Mouse (Mus musculus) liver, embryonic 15.5 days (tissue): ENCODE measurements around the gene Rab36. TPM values are rescaled to one million over a fixed set of nuclear protein-coding genes. Genes with fewer than 3 reads are reported as not detected.

Source experiments
- ATAC-seq: fragments of 200-750 bp; cut with Nextera tagmentation; 2 replicates; pipeline ENCODE4 v1.8.0; 2017; ENCODE audit warnings: moderate number of reproducible peaks, mild to moderate bottlenecking, moderate library complexity; ENCODE audit not compliant: insufficient read depth
- H3K27ac ChIP-seq: fragments of 300-500 bp; sonication (generic); replicated peaks from 2 replicates; pipeline ENCODE4 v1.5.1; 2015; ENCODE audit warnings: mild to moderate bottlenecking, inconsistent platforms
- H3K27me3 ChIP-seq: fragments of 300-500 bp; sonication (generic); 2 replicates; pipeline ENCODE4 v1.6.1; 2015; ENCODE audit warnings: mild to moderate bottlenecking, inconsistent platforms
- H3K36me3 ChIP-seq: fragments of 300-500 bp; sonication (generic); replicated peaks from 2 replicates; pipeline ENCODE4 v1.6.1; 2015; ENCODE audit warnings: moderate library complexity, mild to moderate bottlenecking, inconsistent platforms
- H3K4me1 ChIP-seq: fragments of 300-500 bp; sonication (generic); replicated peaks from 2 replicates; pipeline ENCODE4 v1.6.1; 2015; ENCODE audit warnings: inconsistent platforms
- H3K4me2 ChIP-seq: fragments of 300-500 bp; sonication (generic); 2 replicates; pipeline ENCODE4 v1.6.1; 2015; ENCODE audit warnings: moderate library complexity, mild to moderate bottlenecking, inconsistent platforms
- H3K4me3 ChIP-seq: fragments of 300-500 bp; sonication (generic); replicated peaks from 2 replicates; pipeline ENCODE4 v1.5.1; 2015; ENCODE audit warnings: mild to moderate bottlenecking, inconsistent platforms
- H3K9ac ChIP-seq: fragments of 300-500 bp; sonication (generic); 2 replicates; pipeline ENCODE4 v1.6.1; 2015; ENCODE audit warnings: moderate library complexity, mild to moderate bottlenecking, inconsistent platforms
- H3K9me3 ChIP-seq: fragments of 300-500 bp; sonication (generic); replicated peaks from 2 replicates; pipeline ENCODE4 v1.6.1; 2016; ENCODE audit warnings: inconsistent platforms
- WGBS: fragments of 180-500 bp; shearing (Covaris S2); methylation state at CpG from one replicate; pipeline ENCODE4 v1.1.7; 2015; ENCODE audit warnings: mixed read lengths; ENCODE audit not compliant: insufficient replicate concordance; 5-methylcytosine and 5-hydroxymethylcytosine counted together
- polyA plus RNA-seq: library from polyadenylated mRNA; unstranded; fragments of >200 nt; fragmentation: Nextera tagmentation; extraction: Ambion mirVana; gene quantifications from 2 replicates; pipeline ENCODE4 v1.2.1, GENCODE M21; 2015

Gene Rab36
- polyA plus RNA-seq: 1.7 and 2.1 TPM in 2 replicates

GRCm38 (mm10) chr10:75036883-75037379, at the start of gene Rab36:
Rab36 (plus strand) TSS chr10:75037058.
- WGBS: under 1% methylated on average over 36 of the region's 36 CpGs
- H3K4me2 ChIP-seq: peak within 1 kb of the TSS; percentile 56

GRCm38 (mm10) chr10:74987698-74988470, 49.0 kb upstream of the Rab36 start:
- Histone ChIP-seq H3K4me2 (peak overlapping the region; percentile 18; the same call in 1 of the 2 replicates), H3K27ac (no peak overlapping the region)
- peak; percentile 36; the same call in 1 of the 2 replicates for ATAC-seq

More at GRCm38 (mm10) chr10:75036883-75037379, at the start of gene Rab36:
- Histone ChIP-seq H3K36me3 (no peaks in the 10 kb centered on the region), H3K27ac (0 out of 2 replicates have a peak within 1 kb of the TSS, but pooled peaks have one; percentile 3), H3K9ac (no peak within 1 kb of the TSS), H3K27me3 (no peaks in the 10 kb centered on the region), H3K4me1 (0 out of 2 replicates have a peak, but pooled peaks cover 8% of the 10 kb centered on the region), H3K9me3 (no peaks in the 10 kb centered on the region), H3K4me3 (peak within 1 kb of the TSS; percentile 26)
- peak; percentile 85 for ATAC-seq

DNA sequence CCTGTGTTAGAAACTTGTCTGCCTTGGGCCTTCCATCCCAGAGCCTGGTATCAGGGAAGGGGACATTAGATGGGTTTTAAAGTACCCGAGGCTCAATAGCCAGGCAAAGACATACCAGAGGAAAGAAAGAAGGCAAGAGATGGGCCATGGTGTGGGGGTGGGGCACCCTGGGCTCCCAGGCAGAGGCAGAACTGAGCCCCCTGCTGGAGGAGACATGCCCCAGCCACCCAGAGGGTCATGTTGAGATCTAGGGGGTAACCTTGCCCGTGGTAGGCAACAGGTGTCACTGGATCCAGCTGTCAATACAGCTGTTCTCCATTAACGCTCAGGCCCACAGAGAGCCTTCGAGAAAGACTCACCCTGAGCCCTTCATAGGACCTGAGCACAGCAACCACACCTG, 47.0 kb upstream of the Rab36 start:
- no peaks in the 10 kb centered on the region for H3K36me3 ChIP-seq
- H3K4me1 ChIP-seq: peaks cover 7% of the 10 kb centered on the region; the same call in 1 of the 2 replicates
- WGBS: 56% methylated on average over 4 of the region's 4 CpGs
- H3K9ac ChIP-seq: no peak overlapping the region
- H3K27ac ChIP-seq: no peak overlapping the region
- H3K4me3 ChIP-seq: no peak overlapping the region
- ATAC-seq: no peak
- H3K9me3 ChIP-seq: no peaks in the 10 kb centered on the region
- H3K27me3 ChIP-seq: peaks cover 8% of the 10 kb centered on the region
- no peak overlapping the region for H3K4me2 ChIP-seq

More at GRCm38 (mm10) chr10:74987698-74988470, 49.0 kb upstream of the Rab36 start:
- H3K36me3 ChIP-seq: no peaks in the 10 kb centered on the region
- H3K9ac ChIP-seq: no peak overlapping the region
- no peak overlapping the region for H3K4me3 ChIP-seq
- H3K9me3 ChIP-seq: no peaks in the 10 kb centered on the region
- 19% methylated on average over 14 of the region's 14 CpGs for WGBS
- H3K27me3 ChIP-seq: no peaks in the 10 kb centered on the region
- peaks cover 7% of the 10 kb centered on the region; the same call in 1 of the 2 replicates for H3K4me1 ChIP-seq

GRCm38 (mm10) chr10:74990584-74991322, 46.1 kb upstream of the Rab36 start:
- no peak overlapping the region for H3K9ac ChIP-seq
- no peak overlapping the region for H3K4me3 ChIP-seq
- H3K4me2 ChIP-seq: no peak overlapping the region
- peaks cover 14% of the 10 kb centered on the region for H3K27me3 ChIP-seq
- peaks cover 7% of the 10 kb centered on the region; the same call in 1 of the 2 replicates for H3K4me1 ChIP-seq
- H3K36me3 ChIP-seq: no peaks in the 10 kb centered on the region
- ATAC-seq: no peak
- 62% methylated on average over 26 of the region's 26 CpGs for WGBS
- no peak overlapping the region for H3K27ac ChIP-seq
- H3K9me3 ChIP-seq: no peaks in the 10 kb centered on the region

GRCm38 (mm10) chr10:74994863-74995262, 42.0 kb upstream of the Rab36 start:
- WGBS: 20% methylated on average over 5 of the region's 5 CpGs
- no peak overlapping the region for H3K9ac ChIP-seq
- H3K4me3 ChIP-seq: no peak overlapping the region
- no peak overlapping the region for H3K27ac ChIP-seq
- peaks cover 22% of the 10 kb centered on the region for H3K27me3 ChIP-seq
- no peaks in the 10 kb centered on the region for H3K9me3 ChIP-seq
- H3K4me1 ChIP-seq: no peaks in the 10 kb centered on the region
- H3K4me2 ChIP-seq: no peak overlapping the region
- H3K36me3 ChIP-seq: no peaks in the 10 kb centered on the region
- ATAC-seq: no peak

GRCm38 (mm10) chr10:74995377-74995776, 41.5 kb upstream of the Rab36 start:
- Histone ChIP-seq H3K27me3 (peaks cover 22% of the 10 kb centered on the region), H3K9me3 (no peaks in the 10 kb centered on the region), H3K4me3 (no peak overlapping the region), H3K4me1 (no peaks in the 10 kb centered on the region), H3K9ac (no peak overlapping the region), H3K27ac (no peak overlapping the region), H3K36me3 (no peaks in the 10 kb centered on the region), H3K4me2 (no peak overlapping the region)
- no peak for ATAC-seq
- WGBS: 28% methylated on average over 17 of the region's 17 CpGs

- Histone ChIP-seq H3K27me3 (0 out of 2 replicates have a peak, but pooled peaks cover 2% of the 10 kb centered on the region), H3K4me1 (peaks cover 12% of the 10 kb centered on the region), H3K4me2 (no peak overlapping the region), H3K9me3 (no peaks in the 10 kb centered on the region), H3K9ac (no peak overlapping the region), H3K36me3 (no peaks in the 10 kb centered on the region), H3K27ac (no peak overlapping the region), H3K4me3 (no peak overlapping the region)
- ATAC-seq: no peak
- 75% methylated on average over 8 of the region's 8 CpGs for WGBS
These were observed 35.5 kb upstream of the Rab36 start for GRCm38 (mm10) chr10:75001391-75001790.

- no peak overlapping the region for H3K4me2 ChIP-seq
- 0 out of 2 replicates have a peak, but pooled peaks have one; percentile 25 for ATAC-seq
- H3K36me3 ChIP-seq: no peaks in the 10 kb centered on the region
- H3K9ac ChIP-seq: no peak overlapping the region
- no peaks in the 10 kb centered on the region for H3K9me3 ChIP-seq
- no peaks in the 10 kb centered on the region for H3K27me3 ChIP-seq
- WGBS: 15% methylated on average over 3 of the region's 3 CpGs
- H3K4me3 ChIP-seq: no peak overlapping the region
- H3K27ac ChIP-seq: no peak overlapping the region
- H3K4me1 ChIP-seq: peaks cover 12% of the 10 kb centered on the region
These were observed 32.8 kb upstream of the Rab36 start for GRCm38 (mm10) chr10:75004067-75004466.

DNA sequence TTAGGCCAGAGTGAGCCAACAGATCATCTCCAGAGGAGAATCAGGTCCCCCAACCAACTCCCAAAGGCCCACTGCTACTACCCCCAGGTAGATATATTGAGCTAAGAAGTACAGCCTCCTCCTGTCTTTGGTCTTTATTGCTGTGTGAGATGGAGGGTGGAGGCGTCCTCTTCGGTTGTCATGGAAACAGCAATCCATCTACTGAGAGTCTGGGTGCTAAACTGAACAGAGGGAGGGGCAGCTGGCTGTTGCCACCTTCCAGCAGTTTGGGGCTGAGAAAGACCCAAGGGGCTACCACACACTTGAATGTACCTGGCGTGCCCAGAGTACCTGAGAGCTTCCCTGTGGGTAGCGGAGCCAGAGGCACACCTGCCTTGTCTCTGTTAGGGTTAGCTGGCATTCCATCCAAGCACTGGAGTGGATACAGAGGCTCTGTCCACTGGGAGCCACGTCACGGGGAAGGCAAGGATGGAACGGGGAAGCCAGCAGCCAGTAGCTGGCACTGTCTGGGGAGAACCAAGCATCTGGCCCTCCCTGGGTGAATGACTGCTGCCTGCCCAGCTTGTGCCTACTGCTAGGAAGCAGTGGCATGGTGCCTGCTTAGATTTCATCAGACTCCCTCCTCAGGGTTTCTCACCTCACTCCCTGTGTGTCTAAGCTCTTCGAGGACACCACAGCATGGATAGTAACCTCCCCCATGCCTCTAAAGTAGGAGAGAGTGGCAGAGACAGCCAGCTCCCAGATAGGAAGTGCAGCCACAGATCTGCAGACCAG, 29.8 kb upstream of the Rab36 start:
- H3K4me3 ChIP-seq: no peak overlapping the region
- H3K27me3 ChIP-seq: no peaks in the 10 kb centered on the region
- no peak overlapping the region for H3K9ac ChIP-seq
- 59% methylated on average over 8 of the region's 8 CpGs for WGBS
- ATAC-seq: no peak
- no peaks in the 10 kb centered on the region for H3K9me3 ChIP-seq
- peaks cover 12% of the 10 kb centered on the region for H3K4me1 ChIP-seq
- no peak overlapping the region for H3K27ac ChIP-seq
- H3K4me2 ChIP-seq: no peak overlapping the region
- H3K36me3 ChIP-seq: no peaks in the 10 kb centered on the region

DNA sequence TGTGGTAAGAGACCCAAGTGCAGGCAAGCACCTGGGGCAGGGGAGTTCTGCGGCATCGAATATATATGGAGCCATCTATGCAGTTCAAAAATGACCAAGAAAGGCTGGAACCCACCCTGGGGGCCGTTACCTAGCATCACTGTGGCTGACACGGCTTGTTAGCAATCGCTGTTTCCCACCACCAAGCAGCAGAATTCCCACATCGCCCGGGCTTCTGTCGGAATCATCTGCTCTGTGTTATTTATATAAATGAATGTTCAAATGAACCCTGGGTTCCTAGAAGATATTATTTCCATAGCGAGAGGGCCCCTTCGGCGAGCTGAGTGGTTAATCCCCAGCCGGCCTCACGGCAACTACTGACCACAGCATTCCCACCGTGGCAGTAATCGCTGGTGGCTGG, 26.2 kb upstream of the Rab36 start:
- ATAC-seq: no peak
- 82% methylated on average over 15 of the region's 15 CpGs for WGBS
- no peak overlapping the region for H3K9ac ChIP-seq
- no peaks in the 10 kb centered on the region for H3K9me3 ChIP-seq
- no peaks in the 10 kb centered on the region for H3K4me1 ChIP-seq
- H3K27me3 ChIP-seq: no peaks in the 10 kb centered on the region
- no peak overlapping the region for H3K27ac ChIP-seq
- H3K4me3 ChIP-seq: no peak overlapping the region
- H3K4me2 ChIP-seq: no peak overlapping the region
- H3K36me3 ChIP-seq: no peaks in the 10 kb centered on the region
